Mouse (Mus musculus) ES-CJ7 (cell line): ENCODE measurements at regions not wholly inside any gene's neighbourhood (a gene's known extent, or its start where the extent isn't known, plus 50 kb on each side); places are given as distances from the start of the nearest gene placed in this dataset.
A peak's percentile ranks its signal among the peaks of the same experiment; 100 is the strongest.

Experiments used
- DNase-seq: peaks from one replicate; pipeline ENCODE4 v3.0.0; 2011; ENCODE audit warnings: low read depth, low spot score

DNA sequence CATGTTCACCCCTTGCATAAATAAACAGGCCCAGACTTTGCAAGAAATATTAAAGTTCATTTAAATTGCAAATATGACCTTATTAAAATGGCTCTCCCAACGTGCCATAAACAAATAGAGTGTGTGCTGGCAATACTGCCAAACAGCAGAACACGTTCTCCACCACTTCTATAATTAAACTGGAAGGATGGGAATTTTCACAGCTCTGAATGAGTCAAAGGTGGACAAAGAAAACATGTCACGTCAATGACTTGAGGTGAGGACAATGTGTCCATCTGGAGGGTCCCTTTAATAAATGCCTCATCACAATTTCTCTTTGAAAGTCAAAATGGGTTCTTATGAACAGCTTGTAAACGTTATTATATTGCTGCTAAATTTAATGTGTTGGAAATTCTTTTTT, 114.8 kb downstream of the Galc start:
- no peak for DNase-seq

DNA sequence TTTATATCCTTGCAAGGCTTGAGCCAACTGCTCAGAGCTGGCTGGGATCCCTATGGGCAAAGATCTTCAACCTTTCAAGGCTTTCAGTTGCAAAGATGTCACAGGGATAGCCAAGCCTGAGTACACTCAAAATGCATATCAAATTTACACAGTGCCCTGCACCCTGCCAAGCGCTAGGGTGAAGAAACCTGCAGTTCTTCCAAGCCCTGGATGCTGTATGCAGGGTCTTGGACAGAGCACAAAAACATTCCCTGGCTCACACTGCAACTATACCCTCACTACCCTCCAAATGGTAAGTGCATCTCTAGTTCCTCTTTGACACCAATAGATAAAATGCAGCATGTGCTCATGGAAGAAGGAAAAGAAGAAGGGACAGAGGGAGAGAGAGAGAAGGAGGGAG, 116.1 kb downstream of the Galc start:
- no peak for DNase-seq

DNA sequence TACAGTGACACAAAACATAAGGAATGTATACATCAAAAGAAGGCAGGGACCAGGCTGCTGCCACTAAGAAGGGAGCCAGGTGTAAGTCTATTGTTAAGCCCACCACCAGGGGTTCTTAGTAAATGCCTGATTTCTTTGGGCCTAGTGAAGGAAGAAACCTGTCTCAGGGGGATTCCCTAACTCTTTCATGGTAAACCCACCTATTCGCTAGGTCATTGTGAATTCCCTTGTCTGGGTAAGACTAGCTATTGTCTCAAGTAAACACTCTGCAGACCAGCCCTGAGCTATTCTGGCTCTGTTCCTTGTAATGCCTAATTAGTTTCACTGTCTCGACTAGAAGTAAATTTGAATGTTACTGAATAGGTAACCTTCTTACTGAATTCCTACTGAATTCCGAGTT, 119.4 kb downstream of the Galc start:
- peak; percentile 77 for DNase-seq

- no peak for DNase-seq
Measured at GRCm38 (mm10) chr12:98131276-98131675, 128.0 kb downstream of the Galc start.

GRCm38 (mm10) chr12:98123541-98123940, 135.7 kb downstream of the Galc start:
- DNase-seq, result no peak

DNA sequence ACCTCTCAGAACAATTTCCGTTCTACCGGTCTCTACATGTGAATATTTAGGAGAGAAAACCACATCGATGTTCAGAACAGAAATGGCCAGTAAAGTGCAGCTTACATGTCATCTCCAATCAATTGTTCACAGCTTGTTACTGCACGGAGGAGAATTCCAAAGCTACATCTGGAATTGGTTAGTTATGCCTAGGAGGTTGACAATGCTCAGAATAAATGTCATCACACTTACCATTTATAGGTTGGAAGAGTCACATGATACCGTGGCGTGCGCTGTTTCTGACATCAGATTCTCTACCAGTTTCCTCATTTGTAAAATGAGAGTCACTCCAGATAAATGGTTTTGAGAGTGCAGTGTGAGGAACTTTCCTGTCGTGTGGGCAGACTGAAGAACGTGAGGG, 151.2 kb downstream of the Galc start:
- no peak for DNase-seq

- DNase-seq, result no peak
Measured at GRCm38 (mm10) chr12:98106789-98107684, 152.2 kb downstream of the Galc start.

- no peak for DNase-seq
Measured at GRCm38 (mm10) chr12:98106151-98106788, 153.0 kb downstream of the Galc start.

DNA sequence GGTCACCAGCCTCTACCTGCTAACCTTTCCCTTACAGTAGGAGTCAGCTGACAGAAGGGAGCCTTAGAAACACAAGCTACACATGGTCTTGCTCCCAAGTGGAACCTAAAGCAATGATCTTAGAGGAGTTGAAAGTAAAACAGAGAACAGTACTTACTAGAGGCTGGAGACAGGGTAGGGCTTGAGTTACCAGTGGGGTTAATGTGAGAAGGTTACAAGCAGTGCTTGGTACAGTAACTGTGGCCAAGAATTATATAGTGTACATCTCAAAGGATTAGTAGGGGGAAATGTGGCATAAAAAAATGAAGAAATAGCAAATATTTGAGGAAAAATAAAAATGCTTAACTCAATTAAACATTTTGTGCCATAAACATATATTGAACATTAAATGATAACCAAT, 153.5 kb downstream of the Galc start:
- no peak for DNase-seq

DNA sequence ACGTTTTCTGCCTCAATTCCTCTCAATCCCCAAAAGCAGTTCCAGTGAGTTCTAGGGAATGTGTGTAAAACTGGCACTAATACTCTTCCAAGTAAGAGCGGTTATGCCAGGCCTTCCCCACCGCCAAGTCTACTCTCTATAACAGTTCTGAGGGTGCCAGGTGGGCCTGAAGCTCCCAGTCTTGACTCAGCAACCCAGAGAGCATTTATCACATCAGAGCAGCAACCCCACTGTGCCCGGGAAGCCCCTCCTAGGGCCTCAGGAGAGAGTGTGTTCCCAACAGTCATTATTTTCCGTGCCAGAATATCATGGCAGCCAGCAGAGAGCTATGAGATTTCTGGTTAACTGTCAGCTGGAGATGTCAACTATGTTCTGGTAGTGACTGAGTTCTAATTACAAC, 169.1 kb downstream of the Galc start:
- DNase-seq, result no peak

DNA sequence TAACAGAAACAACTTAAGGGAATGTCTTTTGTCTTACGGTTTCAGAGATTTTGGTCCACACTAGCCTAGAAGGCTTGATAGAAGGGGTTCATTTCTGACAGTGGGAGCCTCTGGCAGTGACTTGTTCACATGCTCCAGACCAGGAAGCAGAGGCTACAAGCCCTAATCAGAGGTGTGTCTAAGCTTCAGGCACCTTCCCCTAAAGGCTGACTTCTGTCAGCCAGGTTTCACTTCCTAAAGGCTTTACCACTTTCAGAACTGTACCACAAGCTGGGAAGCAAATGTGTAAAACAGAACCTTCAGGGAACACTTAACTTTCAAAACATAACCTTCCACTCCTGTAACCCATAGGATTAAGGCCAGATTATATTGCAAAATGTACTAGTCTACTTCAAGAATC, 180.9 kb downstream of the Galc start:
- DNase-seq, result no peak

DNA sequence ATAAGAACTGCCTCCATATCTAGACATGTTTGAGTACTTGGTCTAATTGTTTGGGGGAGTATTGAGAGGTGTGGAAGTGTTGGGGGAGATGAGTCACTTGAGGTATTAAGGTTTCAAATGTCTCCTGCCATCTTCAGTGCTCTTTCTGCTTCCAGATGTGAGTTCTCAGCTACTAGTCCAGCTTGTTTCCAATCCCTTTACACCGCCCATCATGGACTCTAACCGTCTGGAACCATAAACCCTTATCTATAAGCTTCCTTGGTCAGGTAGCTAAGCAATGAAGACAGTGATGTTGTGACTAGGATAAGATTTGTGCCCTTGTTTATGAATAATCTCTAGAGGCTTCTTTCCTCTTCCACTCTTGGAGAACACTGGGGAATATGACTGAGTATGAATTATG, 183.7 kb downstream of the Galc start:
- DNase-seq, result no peak

DNA sequence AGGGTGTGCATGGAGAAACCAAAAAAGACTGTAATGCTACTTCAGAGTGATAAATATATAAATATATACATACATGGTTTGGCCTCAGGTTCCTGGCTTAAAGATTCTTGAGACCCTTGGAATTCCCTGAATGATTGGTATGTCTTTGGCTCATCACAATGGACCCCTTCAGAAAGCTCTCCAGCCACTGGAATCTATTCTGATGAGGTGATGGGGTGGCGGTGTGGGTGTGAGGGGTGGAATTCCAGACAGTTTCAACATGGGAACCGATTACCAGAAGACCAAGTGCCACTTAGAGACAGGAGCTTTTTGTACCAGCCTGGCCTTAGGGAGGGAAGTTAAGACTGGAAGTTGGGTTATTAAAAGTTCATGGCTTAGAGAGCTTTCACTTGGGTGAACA, 190.1 kb downstream of the Galc start:
- DNase-seq, result no peak

DNA sequence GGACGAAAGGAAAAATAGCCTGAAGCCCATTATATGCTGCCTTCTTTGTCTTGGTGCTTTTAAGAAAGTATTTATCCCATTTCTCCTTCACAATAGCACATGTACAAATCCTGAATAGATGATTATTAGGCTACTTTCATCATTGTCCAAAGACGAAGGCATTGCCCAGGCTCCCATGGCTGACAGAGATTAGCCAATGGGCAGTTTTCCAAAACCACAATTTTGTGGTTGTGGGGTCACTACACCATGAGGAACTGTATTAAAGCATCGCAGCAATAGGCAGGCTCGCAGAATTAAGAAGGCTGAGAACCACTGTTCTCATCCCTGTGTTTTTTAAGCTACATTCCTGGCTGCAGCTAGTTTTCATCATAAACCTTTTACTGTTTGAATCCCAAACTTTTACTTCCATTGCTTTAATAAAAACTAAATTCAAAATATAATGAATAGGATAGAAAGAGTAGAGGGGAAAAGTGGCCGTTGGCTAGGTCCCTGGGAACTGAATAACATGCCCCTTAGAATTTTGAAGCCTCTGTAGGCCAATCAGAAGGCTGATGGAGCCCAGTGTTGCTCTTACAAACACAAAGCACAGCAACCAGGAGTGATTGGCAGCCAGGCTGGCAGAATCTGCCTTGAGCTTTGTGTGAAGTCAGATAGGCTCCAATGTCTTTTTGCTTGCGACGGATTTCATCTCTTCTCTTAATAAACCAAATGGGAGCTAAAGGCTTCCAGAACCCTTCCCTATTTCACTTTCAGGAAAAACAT, 199.7 kb downstream of the Galc start:
- no peak for DNase-seq

DNA sequence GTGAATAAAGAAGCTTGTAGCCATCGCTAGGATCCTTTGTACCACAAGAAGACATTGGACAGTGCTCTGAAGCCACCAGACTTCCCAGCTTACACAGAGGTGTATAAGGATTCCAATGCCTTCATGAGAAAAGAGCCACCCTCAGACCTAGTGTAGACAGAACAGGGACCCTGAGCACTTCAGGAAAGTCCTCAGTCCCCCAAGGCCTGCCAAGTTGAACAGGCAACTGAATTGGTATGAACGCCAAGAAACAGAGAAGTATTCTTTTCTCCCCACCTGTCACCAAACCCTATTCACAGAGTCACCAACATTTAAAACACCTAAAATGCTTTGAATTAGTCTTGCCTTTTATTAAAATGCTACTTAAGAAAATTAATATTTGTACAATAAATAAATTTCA, 200.3 kb downstream of the Galc start:
- DNase-seq, result no peak

GRCm38 (mm10) chr12:98050934-98051333, 208.3 kb downstream of the Galc start:
- no peak for DNase-seq

DNA sequence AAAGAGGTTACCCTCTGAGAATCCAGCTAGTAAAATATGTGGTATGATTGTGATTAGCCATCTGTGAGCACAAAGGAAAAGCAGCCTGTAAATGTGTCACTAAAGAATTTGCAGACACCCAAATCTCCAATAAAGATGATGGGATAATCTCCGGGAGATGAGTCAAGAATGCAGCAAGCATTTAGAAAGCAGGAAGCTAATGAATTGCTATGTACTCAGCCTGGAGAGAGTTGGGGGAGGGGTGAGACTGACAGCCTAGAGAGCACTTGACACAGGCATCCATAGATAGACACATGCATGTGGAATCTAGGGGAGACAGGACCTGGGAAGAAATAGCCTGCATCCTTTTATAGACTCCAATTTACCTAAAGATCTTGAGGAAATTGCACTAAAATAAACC, 208.8 kb downstream of the Galc start:
- no peak for DNase-seq

DNA sequence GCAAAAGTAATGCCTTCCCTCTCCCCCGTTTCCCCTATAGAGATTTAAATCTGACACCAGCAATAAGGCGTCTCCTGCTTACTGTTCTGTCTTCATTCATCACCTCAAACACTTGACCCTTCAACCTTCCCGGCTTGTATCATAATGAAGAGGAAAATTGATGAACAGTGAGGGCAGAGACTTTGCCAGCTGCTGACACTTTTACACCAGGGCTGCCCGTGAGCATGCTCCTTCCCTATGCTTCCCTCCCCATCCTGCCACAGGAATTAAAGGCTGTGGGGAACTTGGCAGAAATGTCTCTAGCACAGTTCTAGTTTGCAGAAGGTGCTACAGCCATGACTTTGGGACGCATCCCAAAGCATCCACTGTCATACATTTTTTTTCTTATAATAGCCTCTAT, 209.2 kb downstream of the Galc start:
- no peak for DNase-seq

DNA sequence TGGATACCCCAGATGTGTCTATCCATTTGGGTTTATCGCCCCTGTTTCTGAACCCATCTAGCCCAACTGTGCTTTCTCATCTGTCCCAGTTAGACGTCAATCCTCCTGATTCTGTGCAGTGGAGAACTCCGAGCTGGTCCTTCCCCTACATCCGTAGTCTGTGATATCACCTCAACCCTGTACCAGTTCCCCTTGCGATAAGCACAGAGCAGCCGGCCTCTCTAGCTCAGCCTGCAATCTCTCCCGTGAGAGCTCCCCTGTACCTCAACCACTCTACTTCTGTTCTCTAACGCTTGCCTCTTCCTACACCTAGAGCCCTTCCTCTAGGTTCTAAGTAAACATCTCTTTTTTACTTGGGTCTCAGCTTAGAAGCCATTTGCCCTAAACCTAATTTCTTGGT, 211.5 kb downstream of the Galc start:
- DNase-seq, result no peak

DNA sequence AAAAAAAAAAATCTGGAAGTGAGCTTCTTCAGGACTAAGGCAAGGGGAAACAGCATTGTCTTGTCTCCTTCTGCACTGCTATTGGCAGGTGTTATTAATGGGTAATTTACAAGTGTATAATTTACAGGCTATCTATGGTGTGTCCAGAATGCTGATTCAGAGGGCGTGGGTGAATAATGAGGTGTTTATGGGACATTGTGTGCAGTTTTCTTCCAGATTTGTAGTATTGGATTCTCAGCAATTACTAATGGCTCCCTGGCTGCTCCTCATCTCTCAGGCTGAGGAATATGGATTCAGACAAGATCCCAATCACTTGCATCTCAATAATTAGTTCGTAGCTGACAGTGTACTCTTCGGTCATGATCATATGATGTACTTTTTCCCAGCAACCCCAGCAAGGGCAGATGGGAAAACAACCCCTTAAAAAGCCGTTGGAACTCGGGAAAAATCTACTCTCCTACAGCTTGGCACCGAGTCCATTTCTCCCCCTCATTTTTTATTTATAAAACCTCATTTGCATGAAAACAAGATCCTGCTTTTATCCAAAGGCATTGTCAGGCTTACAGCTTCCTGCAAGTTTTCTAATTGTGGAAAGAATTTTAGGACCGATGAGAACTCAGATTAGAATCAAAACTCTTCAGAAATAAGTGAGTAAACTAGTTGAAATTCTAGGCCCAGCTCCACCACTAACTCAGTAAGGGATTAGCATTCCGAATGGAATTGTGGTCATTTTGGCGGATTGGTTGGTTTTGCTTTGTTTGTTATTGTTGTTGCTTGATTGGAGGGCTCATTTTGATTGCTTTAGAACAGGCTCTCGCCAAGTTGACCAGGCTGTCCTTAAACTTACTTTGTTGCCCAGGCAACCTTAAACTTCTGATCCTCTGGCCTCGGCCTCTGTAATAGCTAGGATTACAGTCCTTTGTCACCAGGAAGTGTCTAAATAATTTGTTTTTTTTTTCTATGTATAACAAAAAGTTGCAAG, 212.5 kb downstream of the Galc start:
- no peak for DNase-seq

DNA sequence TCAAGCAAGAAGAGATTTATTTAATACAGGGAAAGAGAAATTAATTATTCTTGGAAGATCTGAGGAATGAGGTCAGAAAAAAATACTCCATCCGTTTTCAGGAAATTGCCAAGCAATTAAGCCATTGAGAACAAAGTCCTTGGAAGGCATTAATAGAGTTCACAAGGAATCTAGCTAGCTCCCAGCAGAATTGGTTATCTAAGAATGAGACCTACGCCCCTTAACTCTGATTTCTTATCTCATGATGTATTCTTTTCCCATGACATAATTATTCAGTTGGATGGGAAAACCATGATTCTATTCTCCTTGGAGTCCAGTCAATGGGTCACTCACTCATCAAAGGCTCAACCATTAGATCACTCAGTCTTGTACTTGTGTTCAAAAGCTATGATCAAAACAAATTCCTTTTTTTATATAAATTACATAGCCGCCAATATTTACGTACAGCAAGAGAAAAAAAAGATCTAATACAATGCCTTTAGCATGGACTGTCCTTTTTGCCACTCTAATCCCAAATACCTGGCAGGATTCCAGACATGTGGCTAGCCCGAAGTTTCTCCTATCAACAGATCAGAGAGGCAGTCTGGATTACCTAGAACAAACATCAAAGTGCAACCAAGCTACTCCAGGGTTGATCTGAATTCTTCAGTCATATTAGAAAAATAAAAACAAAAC, 213.3 kb downstream of the Galc start:
- no peak for DNase-seq
